Mouse (Mus musculus) thymus, postnatal 0 days (tissue): ENCODE results near the gene Plxnb3. TPM values are rescaled to one million over a fixed set of nuclear protein-coding genes. Genes with fewer than 3 reads are reported as not detected.

Source experiments
- DNase-seq: peaks from one replicate; pipeline ENCODE4 v3.0.0-alpha.2; 2015; ENCODE audit warnings: low spot score
- polyA plus RNA-seq: library from polyadenylated mRNA; unstranded; fragments of >200 nt; fragmentation: Nextera tagmentation; extraction: Ambion mirVana; gene quantifications from 2 replicates; pipeline ENCODE4 v1.2.1, GENCODE M21; 2015

The Plxnb3 gene
- polyA plus RNA-seq, 1 experiment from 2014 or later, result 0.09 TPM

- DNase-seq, result no peak
Measured at GRCm38 (mm10) chrX:73782227-73782626, 25.3 kb downstream of the Plxnb3 start.

- no peak for DNase-seq
Measured at GRCm38 (mm10) chrX:73785666-73786065, 28.8 kb downstream of the Plxnb3 start.

GRCm38 (mm10) chrX:73786364-73787224 is 29.7 kb downstream of the Plxnb3 start, which contains the start of the genes Idh3g and Ssr4:
Gene Idh3g, minus strand, starts transcription at chrX:73786897.
Gene Ssr4, plus strand, starts transcription at chrX:73787028.
- peak; percentile 95 for DNase-seq

GRCm38 (mm10) chrX:73787225-73787558 is 30.3 kb downstream of the Plxnb3 start:
- DNase-seq, result no peak

- no peak for DNase-seq
Measured at GRCm38 (mm10) chrX:73788501-73788900, 31.6 kb downstream of the Plxnb3 start.

- DNase-seq, result no peak
Measured at GRCm38 (mm10) chrX:73793039-73793438, 36.1 kb downstream of the Plxnb3 start.

- DNase-seq, result no peak
Measured at GRCm38 (mm10) chrX:73793505-73793904, 36.6 kb downstream of the Plxnb3 start.

GRCm38 (mm10) chrX:73797511-73797910 is 40.6 kb downstream of the Plxnb3 start:
- no peak for DNase-seq

GRCm38 (mm10) chrX:73798502-73798901 is 41.6 kb downstream of the Plxnb3 start:
- DNase-seq, result peak; percentile 68

GRCm38 (mm10) chrX:73805814-73806213 is 48.9 kb downstream of the Plxnb3 start:
- DNase-seq, result no peak

GRCm38 (mm10) chrX:73815072-73815471 is 58.2 kb downstream of the Plxnb3 start:
- no peak for DNase-seq

GRCm38 (mm10) chrX:73816596-73817314 is 59.9 kb downstream of the Plxnb3 start:
- peak; percentile 30 for DNase-seq

Other genes with a start within 250 kb of the Plxnb3 start
- 0.35 and 0.46 TPM in 2 replicates for gene Dusp9, start 117.7 kb upstream of the Plxnb3 start, polyA plus RNA-seq
- 5.4 and 6.4 TPM in 2 replicates for gene Pnck, start 97.0 kb upstream of the Plxnb3 start, polyA plus RNA-seq
- 5.1 TPM in 2 replicates for gene Slc6a8, start 83.9 kb upstream of the Plxnb3 start, polyA plus RNA-seq
- 292 and 314 TPM in 2 replicates for gene Bcap31, start 40.9 kb upstream of the Plxnb3 start, polyA plus RNA-seq
- 29.4 and 34.3 TPM in 2 replicates for gene Abcd1, start 40.5 kb upstream of the Plxnb3 start, polyA plus RNA-seq
- 1.1 and 1.4 TPM in 2 replicates for gene Srpk3, start 17.3 kb downstream of the Plxnb3 start, polyA plus RNA-seq
- gene Idh3g, start 29.8 kb downstream of the Plxnb3 start, polyA plus RNA-seq, result 191 and 203 TPM in 2 replicates
- 235 and 241 TPM in 2 replicates for gene Ssr4, start 29.9 kb downstream of the Plxnb3 start, polyA plus RNA-seq
- gene Pdzd4, start 67.9 kb downstream of the Plxnb3 start, polyA plus RNA-seq, result 0.17 and 0.26 TPM in 2 replicates
- gene Avpr2, start 135.0 kb downstream of the Plxnb3 start, polyA plus RNA-seq, result 1.2 and 2.1 TPM in 2 replicates
- gene L1cam, start 139.0 kb downstream of the Plxnb3 start, polyA plus RNA-seq, result 0.29 and 0.31 TPM in 2 replicates
- gene Arhgap4, start 164.8 kb downstream of the Plxnb3 start, polyA plus RNA-seq, result 71.5 and 74.1 TPM in 2 replicates
- gene Naa10, start 164.9 kb downstream of the Plxnb3 start, polyA plus RNA-seq, result 212 and 213 TPM in 2 replicates
- gene Renbp, start 173.8 kb downstream of the Plxnb3 start, polyA plus RNA-seq, result 43.5 and 43.7 TPM in 2 replicates
- 47.2 and 55.7 TPM in 2 replicates for gene Hcfc1, start 209.3 kb downstream of the Plxnb3 start, polyA plus RNA-seq